Mouse (Mus musculus) bone marrow macrophage, adult 2 months (primary cell): ENCODE measurements around the gene Gm27027.

Source experiments
- CTCF ChIP-seq: IDR thresholded peaks from 2 replicates; pipeline ENCODE4 v1.5.1; 2012; ENCODE audit warnings: low read depth, mild to moderate bottlenecking, low read length, moderate library complexity
- POLR2A ChIP-seq: IDR thresholded peaks from 2 replicates; pipeline ENCODE4 v1.6.1; 2012; ENCODE audit warnings: mild to moderate bottlenecking, low read depth, low read length, borderline replicate concordance

DNA sequence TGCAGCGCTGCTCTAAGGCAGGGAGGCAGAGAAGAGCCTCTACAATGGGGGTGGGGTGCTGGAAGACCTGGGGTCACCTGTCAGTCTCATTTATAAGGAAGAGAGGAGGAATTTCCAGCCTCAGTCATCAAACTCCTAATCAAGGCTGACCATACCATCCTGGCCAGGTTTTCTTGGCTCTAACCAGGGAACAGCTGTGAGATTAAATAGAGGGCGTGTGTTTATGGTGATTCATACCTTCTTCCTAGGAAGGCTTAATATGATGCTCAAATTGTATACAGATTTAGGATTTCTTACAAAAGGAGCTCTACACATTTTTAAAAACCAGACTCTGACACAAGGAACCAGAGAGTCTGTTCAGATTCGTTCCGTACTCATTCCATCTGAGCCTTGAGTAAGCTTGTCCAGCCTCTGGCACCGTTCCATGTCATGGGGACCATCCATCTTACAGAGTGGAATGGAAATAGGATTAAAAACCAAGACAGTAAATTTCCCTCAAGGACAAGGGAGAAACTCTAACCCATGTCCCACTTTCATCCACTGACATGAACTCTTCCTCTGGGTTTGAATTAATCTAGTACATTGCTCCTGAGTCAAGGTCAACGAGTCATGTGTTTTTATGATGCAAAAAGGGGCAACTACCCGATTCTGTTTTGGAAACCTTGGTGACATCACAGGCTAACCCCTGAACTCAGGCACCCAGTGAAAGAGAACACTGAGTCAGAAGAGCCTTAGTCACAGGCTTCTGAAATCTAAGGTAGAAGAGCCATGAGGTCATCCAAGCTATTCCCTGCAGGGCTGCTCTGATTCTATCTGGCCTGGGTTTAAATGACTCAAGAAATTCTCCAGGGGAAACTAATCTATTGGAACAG lies 16.7 kb downstream of the Gm27027 start:
- TF ChIP-seq POLR2A (no peak), CTCF (no peak)
